Mouse (Mus musculus): Measurements from ENCODE around the gene Nhs.

GRCm38 (mm10) chrX:162025210-162025953 is 134.1 kb downstream of the Nhs start:
- TF ChIP-seq EP300 (IDR thresholded peaks at IDR 0.05; ENCODE audit: low read depth) (no peak), CTCF (IDR thresholded peaks at IDR 0.05; ENCODE audit: low read depth) (no peak)
